Mouse (Mus musculus) left cerebral cortex, adult 9 months (tissue): ENCODE measurements around the gene Tmem120a.
A peak's percentile ranks its signal among the peaks of the same experiment; 100 is the strongest.

Source experiments
- DNase-seq, 2 experiments: peaks; one replicate each; pipeline ENCODE4 v3.0.0; 2022; ENCODE audit warnings: low spot score in 2 of 2

Gene Tmem120a

GRCm38 (mm10) chr5:135733071-135733470 lies 11.2 kb downstream of the Tmem120a start:
- DNase-seq: no peak

DNA sequence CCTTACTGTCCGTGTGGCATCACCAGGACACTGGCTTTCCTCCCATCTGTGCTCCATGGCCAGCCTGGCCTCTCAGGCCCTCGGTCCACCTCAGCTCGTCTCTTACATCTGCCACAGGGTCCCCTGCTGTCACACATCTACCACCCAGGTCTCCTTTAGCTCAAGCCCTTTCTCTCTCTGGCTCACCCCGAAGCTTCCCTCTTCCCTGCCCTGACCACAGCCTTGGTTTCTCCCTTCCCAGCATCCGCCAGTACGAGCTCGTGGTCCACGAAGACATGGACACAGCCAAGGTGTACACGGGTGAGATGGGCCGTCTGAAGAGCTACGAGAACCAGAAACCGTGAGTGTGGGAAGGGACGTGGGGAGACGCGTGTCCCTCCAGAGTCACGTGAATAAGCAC lies 12.9 kb downstream of the Tmem120a start:
- no peak for DNase-seq

DNA sequence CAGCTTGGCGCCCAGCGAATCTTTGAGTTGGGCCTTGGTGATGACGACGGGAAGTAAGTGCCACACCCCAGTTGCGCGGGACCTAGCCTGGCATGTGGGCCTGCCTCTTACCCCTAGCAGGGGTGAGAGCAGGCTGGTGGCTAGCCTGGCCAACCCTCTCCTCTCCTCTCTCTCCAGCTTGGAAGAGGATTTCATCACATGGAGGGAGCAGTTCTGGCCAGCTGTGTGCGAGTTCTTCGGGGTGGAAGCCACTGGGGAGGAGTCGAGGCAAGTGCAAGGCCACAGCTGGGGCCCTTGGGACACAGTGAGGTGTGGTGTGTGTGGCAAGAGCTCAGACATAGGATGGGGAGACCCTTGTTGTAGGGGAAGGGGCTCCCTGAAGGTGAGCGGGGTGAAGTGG lies 13.3 kb downstream of the Tmem120a start:
- no peak for DNase-seq

DNA sequence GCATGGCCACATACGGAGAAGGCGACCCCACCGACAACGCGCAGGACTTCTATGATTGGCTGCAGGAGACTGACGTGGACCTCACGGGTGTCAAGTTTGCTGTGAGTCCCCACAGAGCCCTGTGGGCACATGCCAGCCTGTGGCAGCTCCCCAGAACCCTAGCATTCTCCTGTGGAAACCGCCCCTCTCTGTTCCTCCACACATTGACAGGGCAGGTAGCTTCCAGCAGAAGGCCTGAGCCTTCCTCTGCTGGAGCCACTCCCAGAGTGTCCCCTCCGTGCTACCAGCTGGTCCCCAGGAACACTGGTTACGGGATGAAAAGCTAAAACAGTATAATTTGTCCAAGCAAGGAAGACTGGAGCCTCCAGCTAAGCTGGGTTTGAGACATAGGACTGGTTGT lies 14.0 kb downstream of the Tmem120a start:
- DNase-seq: no peak

DNA sequence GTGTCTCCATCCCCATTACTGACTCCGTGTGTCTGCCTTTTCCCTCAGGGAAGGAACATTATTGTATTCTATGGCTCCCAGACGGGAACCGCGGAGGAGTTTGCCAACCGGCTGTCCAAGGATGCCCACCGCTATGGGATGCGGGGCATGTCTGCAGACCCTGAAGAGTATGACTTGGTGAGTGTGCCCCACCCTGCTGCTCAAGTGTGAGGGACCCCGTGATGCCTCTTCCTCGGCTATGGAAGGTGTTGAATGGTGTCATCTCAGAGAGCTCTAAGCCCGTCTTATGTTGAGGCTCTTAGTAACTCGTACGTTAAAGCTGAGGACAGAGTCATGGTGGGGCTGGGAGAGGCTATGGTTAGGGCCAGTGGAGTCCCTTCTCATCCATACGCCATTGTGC lies 14.9 kb downstream of the Tmem120a start:
- DNase-seq: no peak

DNA sequence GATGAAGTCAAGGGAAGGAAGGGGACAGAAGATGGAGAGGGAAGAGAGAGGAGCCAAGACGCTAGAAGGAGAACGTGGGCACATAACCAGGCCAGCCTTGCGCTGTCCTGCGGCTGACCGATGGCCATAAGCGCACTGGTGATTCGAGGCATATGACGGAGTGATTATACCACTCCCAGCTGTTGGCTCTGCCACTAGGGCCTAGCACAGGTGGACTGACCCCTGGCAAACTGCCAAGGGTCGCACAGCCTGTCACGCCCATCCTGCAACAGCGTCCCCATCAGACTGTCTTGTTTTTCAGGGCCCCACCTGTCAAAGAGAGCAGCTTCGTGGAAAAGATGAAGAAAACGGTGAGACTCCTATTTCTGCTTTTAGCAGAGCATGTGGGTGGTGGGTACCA lies 15.9 kb downstream of the Tmem120a start:
- no peak for DNase-seq

- DNase-seq: no peak
Observed at GRCm38 (mm10) chr5:135727871-135728270, 16.4 kb downstream of the Tmem120a start.

DNA sequence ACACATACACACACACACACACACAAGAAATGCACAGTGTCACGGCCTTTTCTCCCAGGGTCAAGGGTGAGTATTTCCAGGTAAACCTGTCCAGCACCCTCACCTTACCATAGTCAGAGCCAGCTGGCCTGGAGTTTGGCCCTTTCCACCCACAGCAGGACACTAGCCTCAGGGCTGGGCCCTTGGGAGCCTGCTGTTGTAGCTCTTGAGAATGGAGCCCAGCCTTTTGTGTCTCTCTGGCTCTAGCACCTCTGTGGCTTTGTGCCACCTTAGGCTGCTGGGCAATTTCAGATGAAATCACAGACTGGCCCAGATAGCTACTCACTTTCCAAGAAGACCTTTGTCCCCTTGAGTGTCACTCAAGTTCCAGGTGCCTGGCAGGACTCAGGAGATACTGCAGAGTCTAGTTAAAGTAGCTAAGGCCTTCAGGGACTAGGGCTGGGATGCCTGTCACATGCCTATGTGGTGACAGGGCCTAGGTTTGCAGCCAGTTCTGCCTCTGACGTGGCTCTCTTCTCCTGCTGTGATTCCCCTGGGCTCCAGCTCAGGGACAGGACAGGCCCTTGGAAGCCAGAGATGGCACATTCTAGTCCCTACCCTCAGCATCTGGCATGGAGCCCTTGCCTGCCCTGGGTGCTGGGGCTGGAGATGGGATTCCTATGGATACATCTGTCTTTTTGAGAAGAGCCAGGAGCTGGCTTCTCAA lies 17.5 kb downstream of the Tmem120a start:
- DNase-seq: no peak

DNA sequence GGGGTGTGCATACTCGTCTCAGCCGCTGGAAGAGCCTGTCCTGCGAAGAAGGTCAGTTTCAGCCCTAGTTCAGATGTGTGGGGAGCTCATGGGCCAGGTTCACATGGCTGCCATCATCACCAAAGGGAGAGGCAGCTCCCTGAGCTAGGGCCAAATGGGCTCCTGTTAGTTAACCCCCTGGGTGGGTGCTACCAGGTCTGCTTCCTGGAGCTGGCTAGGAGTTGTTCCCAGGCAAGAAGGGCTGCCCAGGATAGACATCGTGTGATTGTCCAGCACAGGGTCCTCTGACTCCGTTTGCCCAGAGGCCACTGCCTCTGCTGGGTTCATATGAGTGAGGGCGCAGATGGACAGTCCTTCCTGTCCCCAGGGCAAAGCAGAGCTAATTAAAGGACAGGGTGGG lies 18.3 kb downstream of the Tmem120a start:
- no peak for DNase-seq

DNA sequence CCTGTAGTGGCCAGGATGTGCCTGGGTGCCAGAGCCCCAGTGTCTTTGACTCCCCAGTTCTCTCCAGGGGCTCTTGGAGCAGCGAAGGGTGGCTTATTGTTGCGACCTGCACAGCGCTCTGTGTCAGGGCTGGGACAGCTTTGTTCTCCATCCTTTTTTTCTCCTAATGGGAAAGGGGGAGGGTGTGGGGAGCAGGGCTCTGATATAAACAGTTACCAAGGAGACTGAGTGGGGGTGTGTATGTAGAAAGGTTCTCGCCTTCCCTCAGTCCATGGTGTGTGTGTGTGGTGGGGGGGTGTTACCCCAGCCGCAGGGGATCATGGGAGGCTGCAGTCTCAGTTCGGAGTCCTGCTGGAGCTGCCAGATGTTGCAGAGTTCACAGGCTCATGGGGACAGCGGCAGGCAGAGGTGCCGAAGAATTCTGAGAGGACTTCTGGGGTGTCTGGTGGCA lies 18.8 kb downstream of the Tmem120a start:
- DNase-seq: peak; percentile 48 to 62

- DNase-seq: no peak
Observed at GRCm38 (mm10) chr5:135724536-135725322, 19.5 kb downstream of the Tmem120a start.

DNA sequence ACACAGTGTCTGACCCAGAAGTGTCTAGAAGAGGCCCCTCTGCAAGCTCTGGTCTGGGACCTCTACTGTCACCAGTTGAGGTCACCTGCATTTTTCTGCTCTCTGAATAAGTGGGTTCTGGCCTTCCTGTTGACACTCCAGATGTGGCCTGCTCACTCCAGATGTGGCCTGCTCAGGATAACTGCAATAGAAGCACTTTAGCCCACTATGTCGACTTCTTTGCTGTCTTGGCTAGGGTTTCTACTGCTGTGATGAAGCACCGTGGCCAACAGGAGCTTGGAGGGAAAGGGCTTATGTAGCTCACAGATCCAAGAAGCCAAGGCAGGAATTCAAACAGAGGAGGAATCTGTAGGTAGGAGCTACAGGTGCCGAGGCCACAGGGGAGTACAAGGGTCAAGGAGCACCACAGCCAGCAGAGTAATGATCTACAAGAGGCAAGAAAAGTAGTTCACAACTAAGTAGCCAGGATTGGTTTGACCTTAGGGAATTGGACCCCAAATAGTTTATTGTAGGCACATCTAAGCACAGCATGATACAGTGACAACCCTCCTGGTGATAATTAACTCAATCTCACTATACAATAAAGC lies 21.0 kb downstream of the Tmem120a start:
- DNase-seq: no peak

DNA sequence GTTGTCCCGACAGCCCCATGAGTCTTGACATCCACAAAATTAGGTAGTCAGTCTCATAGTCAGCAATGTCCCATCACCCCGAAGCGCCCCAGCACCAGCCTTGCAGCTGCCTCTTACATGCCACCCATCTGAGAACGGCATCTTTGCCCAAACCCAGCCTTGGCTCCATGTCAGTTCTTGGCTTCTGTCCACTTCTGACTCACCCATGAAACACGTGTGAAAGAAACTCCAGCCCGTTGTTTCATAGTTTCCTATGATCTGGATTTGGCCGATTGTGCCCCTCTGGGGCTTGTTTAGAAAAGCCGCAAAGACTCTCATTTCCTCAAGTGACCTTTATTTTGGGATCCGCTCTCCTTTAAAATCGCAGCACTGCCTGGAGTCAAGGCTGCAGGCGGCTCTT lies 22.1 kb downstream of the Tmem120a start:
- DNase-seq: peak in 1 of 2 experiments; percentile 65

DNA sequence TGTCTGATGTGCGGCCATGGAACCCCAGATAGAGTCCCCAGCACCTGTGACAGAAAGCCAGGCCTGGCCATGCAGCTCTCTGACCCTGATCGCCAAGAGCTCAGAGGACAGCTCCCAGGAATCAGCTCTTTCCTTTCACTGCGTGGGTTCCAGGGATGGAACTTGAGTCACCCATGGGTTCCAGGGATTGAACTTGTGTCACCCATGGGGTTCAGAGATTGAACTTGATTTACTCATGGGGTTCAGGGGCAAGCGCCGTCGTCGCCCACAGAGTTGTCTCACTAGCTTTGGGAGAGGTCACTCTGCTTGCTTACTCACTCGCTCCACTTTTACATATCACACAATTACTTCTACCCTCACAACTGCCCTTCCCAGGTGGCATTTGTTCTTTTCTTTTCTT lies 23.2 kb downstream of the Tmem120a start:
- no peak for DNase-seq

- DNase-seq: no peak
Observed at GRCm38 (mm10) chr5:135720121-135720520, 24.1 kb downstream of the Tmem120a start.

DNA sequence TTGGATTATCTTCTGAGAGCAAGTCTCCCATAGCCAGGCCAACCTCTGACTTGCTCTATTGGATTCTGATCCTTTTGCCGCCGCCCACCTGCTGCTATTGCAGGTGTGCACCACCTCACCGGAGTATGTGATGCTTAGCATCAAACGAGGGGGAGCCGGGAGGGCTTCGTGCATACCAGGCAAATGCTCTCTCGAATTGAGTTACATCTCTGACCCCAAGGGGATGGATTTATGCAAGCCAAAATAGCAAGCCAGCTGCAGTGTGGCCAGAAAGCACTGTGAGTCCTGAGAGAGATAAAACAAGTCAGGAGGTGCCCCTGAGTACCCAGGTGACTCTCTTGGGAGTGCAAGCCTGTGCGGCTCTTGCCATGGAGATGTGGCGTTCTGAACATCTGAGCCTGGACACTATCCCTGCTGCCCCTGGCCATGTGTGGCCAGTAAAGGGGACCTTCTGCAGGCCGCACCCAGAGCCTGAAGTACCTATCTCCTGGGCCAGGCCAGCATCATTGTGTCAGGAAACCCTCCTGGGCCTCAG lies 24.6 kb downstream of the Tmem120a start:
- DNase-seq: no peak

DNA sequence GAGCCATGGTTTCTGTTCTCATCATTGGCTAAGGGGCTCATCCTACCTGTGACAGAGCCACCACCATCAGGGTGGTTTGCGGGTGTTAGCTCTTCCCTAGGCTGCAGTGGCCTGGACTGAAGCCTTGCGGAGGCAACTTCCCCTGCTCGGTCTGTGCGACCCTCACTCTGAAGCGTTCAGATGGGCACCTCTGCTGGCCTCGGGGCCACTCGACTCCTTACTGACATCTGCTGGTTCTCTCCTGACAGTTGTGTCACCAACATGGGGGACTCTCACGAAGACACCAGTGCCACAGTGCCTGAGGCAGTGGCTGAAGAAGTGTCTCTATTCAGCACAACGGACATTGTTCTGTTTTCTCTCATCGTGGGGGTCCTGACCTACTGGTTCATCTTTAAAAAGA lies 28.6 kb downstream of the Tmem120a start:
- DNase-seq: no peak

DNA sequence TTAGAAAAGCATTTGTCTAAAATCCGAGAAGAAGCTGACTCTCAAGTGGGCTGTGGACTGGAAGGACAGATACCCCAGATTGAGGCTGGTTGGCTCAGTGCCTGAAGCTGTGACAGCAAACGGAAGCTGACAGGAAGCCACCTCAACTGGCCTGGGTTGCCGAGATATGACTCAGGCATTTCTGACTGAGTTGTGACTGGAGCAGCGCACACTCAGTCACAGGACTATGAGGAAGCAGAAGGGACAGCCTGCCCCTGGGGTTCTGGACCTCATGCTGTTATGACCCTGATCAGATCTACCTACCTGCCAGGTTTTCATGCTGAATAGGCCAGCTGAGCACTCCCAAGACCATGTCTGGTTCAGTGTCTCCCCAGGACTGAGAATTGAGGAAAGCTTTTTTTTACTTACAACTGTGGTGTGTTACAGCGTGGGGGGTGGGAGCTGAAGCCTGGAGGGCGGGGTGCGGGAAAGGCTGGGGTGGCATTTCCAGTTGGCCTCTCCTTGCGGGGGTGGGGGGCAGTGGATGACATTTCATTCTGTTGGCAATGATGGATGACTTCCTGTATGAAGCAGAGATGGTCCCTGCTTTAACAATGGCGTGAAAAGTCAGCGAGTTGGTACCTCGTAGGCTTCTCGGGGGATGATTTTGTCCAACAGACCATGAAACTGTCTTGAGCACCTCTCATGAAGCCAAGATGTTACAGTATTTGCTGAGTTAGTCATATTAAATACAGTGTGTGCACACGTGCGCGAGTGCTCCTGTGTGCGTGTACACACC lies 30.6 kb downstream of the Tmem120a start:
- peak in 1 of 2 experiments; percentile 61 for DNase-seq

DNA sequence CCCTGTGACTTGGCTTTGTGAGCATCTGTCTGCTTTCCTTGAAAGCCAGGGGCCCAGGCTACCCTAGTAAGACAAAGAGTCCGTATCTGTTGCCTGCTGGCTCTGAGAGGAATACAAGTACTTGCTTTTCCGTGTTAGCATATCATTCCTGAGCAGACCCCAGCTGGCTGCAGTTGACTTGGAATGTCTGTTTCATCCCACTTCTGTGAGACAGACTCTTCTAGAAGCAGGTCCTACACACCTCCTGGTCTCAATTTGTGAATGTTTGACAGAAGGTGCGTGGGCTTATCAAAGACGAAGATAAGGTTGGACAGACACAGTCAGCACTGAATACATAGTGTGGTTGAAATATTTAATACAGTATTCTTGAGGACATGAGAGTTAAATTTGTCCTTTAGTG lies 31.4 kb downstream of the Tmem120a start:
- peak; percentile 52 to 82 for DNase-seq

GRCm38 (mm10) chr5:135711582-135712355 lies 32.5 kb downstream of the Tmem120a start:
- no peak for DNase-seq
